Mouse (Mus musculus) liver, embryonic 15.5 days (tissue): ENCODE results near the gene Gm2244. TPM values are rescaled to one million over a fixed set of nuclear protein-coding genes. Genes with fewer than 3 reads are reported as not detected.
"Not testable (repeated sequence)": the region's sequence is repeated elsewhere in the genome, so short reads cannot be mapped to it uniquely, and the experiment has no call there.

Source experiments
- ATAC-seq: fragments of 200-750 bp; cut with Nextera tagmentation; 2 replicates; pipeline ENCODE4 v1.8.0; 2017; ENCODE audit warnings: moderate number of reproducible peaks, mild to moderate bottlenecking, moderate library complexity; ENCODE audit not compliant: insufficient read depth
- H3K27ac ChIP-seq: fragments of 300-500 bp; sonication (generic); replicated peaks from 2 replicates; pipeline ENCODE4 v1.5.1; 2015; ENCODE audit warnings: mild to moderate bottlenecking, inconsistent platforms
- H3K27me3 ChIP-seq: fragments of 300-500 bp; sonication (generic); 2 replicates; pipeline ENCODE4 v1.6.1; 2015; ENCODE audit warnings: mild to moderate bottlenecking, inconsistent platforms
- H3K36me3 ChIP-seq: fragments of 300-500 bp; sonication (generic); replicated peaks from 2 replicates; pipeline ENCODE4 v1.6.1; 2015; ENCODE audit warnings: moderate library complexity, mild to moderate bottlenecking, inconsistent platforms
- H3K4me1 ChIP-seq: fragments of 300-500 bp; sonication (generic); replicated peaks from 2 replicates; pipeline ENCODE4 v1.6.1; 2015; ENCODE audit warnings: inconsistent platforms
- H3K4me2 ChIP-seq: fragments of 300-500 bp; sonication (generic); 2 replicates; pipeline ENCODE4 v1.6.1; 2015; ENCODE audit warnings: moderate library complexity, mild to moderate bottlenecking, inconsistent platforms
- H3K4me3 ChIP-seq: fragments of 300-500 bp; sonication (generic); replicated peaks from 2 replicates; pipeline ENCODE4 v1.5.1; 2015; ENCODE audit warnings: mild to moderate bottlenecking, inconsistent platforms
- H3K9ac ChIP-seq: fragments of 300-500 bp; sonication (generic); 2 replicates; pipeline ENCODE4 v1.6.1; 2015; ENCODE audit warnings: moderate library complexity, mild to moderate bottlenecking, inconsistent platforms
- H3K9me3 ChIP-seq: fragments of 300-500 bp; sonication (generic); replicated peaks from 2 replicates; pipeline ENCODE4 v1.6.1; 2016; ENCODE audit warnings: inconsistent platforms
- WGBS: fragments of 180-500 bp; shearing (Covaris S2); methylation state at CpG from one replicate; pipeline ENCODE4 v1.1.7; 2015; ENCODE audit warnings: mixed read lengths; ENCODE audit not compliant: insufficient replicate concordance; 5-methylcytosine and 5-hydroxymethylcytosine counted together
- polyA plus RNA-seq: library from polyadenylated mRNA; unstranded; fragments of >200 nt; fragmentation: Nextera tagmentation; extraction: Ambion mirVana; gene quantifications from 2 replicates; pipeline ENCODE4 v1.2.1, GENCODE M21; 2015

Gm2244 gene
- polyA plus RNA-seq: not detected in 2 replicates

- H3K9ac ChIP-seq, H3K36me3 ChIP-seq, H3K27me3 ChIP-seq, H3K4me2 ChIP-seq, H3K4me3 ChIP-seq, H3K27ac ChIP-seq, H3K4me1 ChIP-seq, H3K9me3 ChIP-seq, ATAC-seq: not testable (repeated sequence)
- WGBS: 76% methylated on average over 1 of the region's 3 CpGs
Measured at GRCm38 (mm10) chr14:19549863-19550262, at the start of gene Gm2244. Gm2244 (minus strand) TSS chr14:19549963.

- 0% methylated on average over 33 of the region's 62 CpGs for WGBS
- H3K36me3 ChIP-seq, H3K9ac ChIP-seq, ATAC-seq, H3K27ac ChIP-seq, H3K9me3 ChIP-seq, H3K27me3 ChIP-seq, H3K4me1 ChIP-seq: not testable (repeated sequence)
- H3K4me3 ChIP-seq: peak within 1 kb of the TSS; percentile 30
- peak within 1 kb of the TSS; percentile 53 for H3K4me2 ChIP-seq
Measured at GRCm38 (mm10) chr14:19584804-19585667, 35.3 kb upstream of the Gm2244 start, which contains the start of gene Gm2237. Gm2237 (minus strand) TSS chr14:19585135.

Other genes with a start within 250 kb of the Gm2244 start
- gene Gm21738, start 131.0 kb downstream of the Gm2244 start, polyA plus RNA-seq: not detected in 2 replicates
- 0.06 and 0.12 TPM in 2 replicates for gene Gm2237, start 35.2 kb upstream of the Gm2244 start, polyA plus RNA-seq
- gene Gm5458, start 52.6 kb upstream of the Gm2244 start, polyA plus RNA-seq: not detected in 2 replicates
- gene Nid2, start 201.3 kb upstream of the Gm2244 start, polyA plus RNA-seq: 12.8 and 13.1 TPM in 2 replicates